Mouse (Mus musculus) layer of hippocampus, adult 11-12 months (tissue): ENCODE data around the gene Aqp3.
"Not testable (repeated sequence)": the region's sequence is repeated elsewhere in the genome, so short reads cannot be mapped to it uniquely, and the experiment has no call there.

Source experiments
- DNase-seq: peaks from one replicate; pipeline ENCODE4 v3.0.0; 2022; ENCODE audit warnings: low spot score

Aqp3 gene

GRCm38 (mm10) chr4:41102901-41103300, 4.9 kb upstream of the Aqp3 start:
- DNase-seq, result no peak

GRCm38 (mm10) chr4:41100986-41101385, 3.0 kb upstream of the Aqp3 start:
- DNase-seq, result no peak

- DNase-seq, result no peak
Measured at GRCm38 (mm10) chr4:41098577-41098951, 581 bp upstream of the Aqp3 start.

GRCm38 (mm10) chr4:41097381-41097780, 602 bp downstream of the Aqp3 start:
- DNase-seq, result no peak

- DNase-seq, result no peak
Measured at GRCm38 (mm10) chr4:41096794-41097193, 1.2 kb downstream of the Aqp3 start.

- DNase-seq, result no peak
Measured at GRCm38 (mm10) chr4:41096169-41096568, 1.8 kb downstream of the Aqp3 start.

- no peak for DNase-seq
Measured at GRCm38 (mm10) chr4:41094361-41094760, 3.6 kb downstream of the Aqp3 start.

GRCm38 (mm10) chr4:41092958-41093357, 5.0 kb downstream of the Aqp3 start:
- no peak for DNase-seq

GRCm38 (mm10) chr4:41091391-41091790, 6.6 kb downstream of the Aqp3 start:
- DNase-seq, result no peak

- no peak for DNase-seq
Measured at GRCm38 (mm10) chr4:41089705-41090104, 8.3 kb downstream of the Aqp3 start.

- DNase-seq, result no peak
Measured at GRCm38 (mm10) chr4:41089189-41089588, 8.8 kb downstream of the Aqp3 start.

- DNase-seq, result no peak
Measured at GRCm38 (mm10) chr4:41087459-41088298, 10.3 kb downstream of the Aqp3 start.

- DNase-seq, result no peak
Measured at GRCm38 (mm10) chr4:41086947-41087346, 11.0 kb downstream of the Aqp3 start.

GRCm38 (mm10) chr4:41084819-41085218, 13.2 kb downstream of the Aqp3 start:
- DNase-seq, result no peak

GRCm38 (mm10) chr4:41082803-41083202, 15.2 kb downstream of the Aqp3 start:
- DNase-seq, result not testable (repeated sequence)

- no peak for DNase-seq
Measured at GRCm38 (mm10) chr4:41081733-41082132, 16.2 kb downstream of the Aqp3 start.

- no peak for DNase-seq
Measured at GRCm38 (mm10) chr4:41078726-41079125, 19.3 kb downstream of the Aqp3 start.

GRCm38 (mm10) chr4:41074461-41074860, 23.5 kb downstream of the Aqp3 start:
- DNase-seq, result no peak

- DNase-seq, result no peak
Measured at GRCm38 (mm10) chr4:41073008-41073817, 24.8 kb downstream of the Aqp3 start.

- no peak for DNase-seq
Measured at GRCm38 (mm10) chr4:41071500-41072429, 26.2 kb downstream of the Aqp3 start.

GRCm38 (mm10) chr4:41065196-41065595, 32.8 kb downstream of the Aqp3 start:
- DNase-seq, result no peak
